8 mouse cellular contexts compared by ENCODE assay signal in the genomic region with DNA sequence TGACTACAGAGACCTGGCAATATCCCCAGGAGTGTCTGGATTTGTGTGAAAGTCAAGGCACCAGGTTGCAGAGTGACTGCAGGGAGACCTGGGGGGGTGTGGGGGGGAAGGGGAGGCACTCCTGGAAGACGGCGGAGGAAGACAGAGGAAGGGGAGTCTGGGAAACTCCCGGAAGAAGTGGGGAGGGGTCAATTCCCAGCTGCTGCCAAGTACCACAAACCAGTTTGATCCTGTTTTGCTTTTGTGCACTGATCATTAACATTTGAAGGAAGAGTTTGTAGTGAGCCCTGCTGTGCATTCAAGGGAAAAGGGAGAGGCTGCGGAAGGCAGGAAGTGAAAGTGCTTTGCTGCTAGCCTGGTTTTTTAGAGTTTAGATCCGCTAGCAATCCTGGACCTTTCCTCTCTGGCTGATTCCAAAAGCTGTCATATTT. TPM values are rescaled to one million over a fixed set of nuclear protein-coding genes. Genes with fewer than 3 reads are reported as not detected.
DNase-seq lines count a peak whose midpoint lies in the region; ATAC-seq and TF ChIP-seq lines count a peak whose summit lies in the region.

No protein-coding gene starts in this region.

- H3K27ac ChIP-seq in lung, postnatal 0 days (ENCODE audit: low read length) = peak overlapping the region; percentile 17; the same call in 1 of the 2 replicates
- H3K27ac ChIP-seq in limb, embryonic 15.5 days = 0 out of 2 replicates have a peak overlapping the region, but pooled peaks have one; percentile 30
- peak overlapping the region; percentile 45; the same call in 1 of the 2 replicates for H3K27ac ChIP-seq in stomach, postnatal 0 days (replicated peaks)

- H3K4me1 ChIP-seq in lung, postnatal 0 days (ENCODE audit: insufficient read depth, low read depth, low read length) = peaks cover 11% of the 10 kb centered on the region; the same call in 1 of the 2 replicates
- H3K4me1 ChIP-seq in limb, embryonic 15.5 days = peaks cover 23% of the 10 kb centered on the region
- H3K4me1 ChIP-seq in stomach, postnatal 0 days (replicated peaks; ENCODE audit: control insufficient read depth, insufficient read depth) = peaks cover 9% of the 10 kb centered on the region

- TF ChIP-seq EP300 in lung, postnatal 0 days (IDR thresholded peaks at IDR 0.05) = no peak
- TF ChIP-seq EP300 in stomach, postnatal 0 days (optimal IDR thresholded peaks at IDR 0.05) = no peak

- TF ChIP-seq CTCF in lung, postnatal 0 days (IDR thresholded peaks at IDR 0.05) = no peak
- no peak for TF ChIP-seq CTCF in stomach, postnatal 0 days (IDR thresholded peaks at IDR 0.05; ENCODE audit: low read depth)

- WGBS in lung, postnatal 0 days = 0% methylated on average over 5 of the region's 5 CpGs
- 5% methylated on average over 5 of the region's 5 CpGs for WGBS in limb, embryonic 15.5 days
- WGBS in stomach, postnatal 0 days = 6% methylated on average over 5 of the region's 5 CpGs

- peak; percentile 6; the same call in 1 of the 2 replicates for ATAC-seq in lung, postnatal 0 days
- ATAC-seq in limb, embryonic 15.5 days (ENCODE audit: insufficient number of reproducible peaks, low FRiP score, low TSS enrichment, low read depth) = no peak
- ATAC-seq in stomach, postnatal 0 days (ENCODE audit: low FRiP score, low TSS enrichment) = no peak

- H3K27me3 ChIP-seq in lung, postnatal 0 days (replicated peaks; ENCODE audit: insufficient read depth, low read length) = no peaks in the 10 kb centered on the region
- H3K27me3 ChIP-seq in limb, embryonic 15.5 days = no peaks in the 10 kb centered on the region
- H3K27me3 ChIP-seq in stomach, postnatal 0 days (ENCODE audit: control insufficient read depth, insufficient read depth, low read length) = no peaks in the 10 kb centered on the region

- H3K9me3 ChIP-seq in lung, postnatal 0 days (ENCODE audit: low read length) = no peaks in the 10 kb centered on the region
- no peaks in the 10 kb centered on the region for H3K9me3 ChIP-seq in limb, embryonic 15.5 days
- no peaks in the 10 kb centered on the region for H3K9me3 ChIP-seq in stomach, postnatal 0 days (ENCODE audit: control insufficient read depth, low read length)

- H3K9ac ChIP-seq in lung, postnatal 0 days (replicated peaks; ENCODE audit: low read depth) = no peak overlapping the region
- H3K9ac ChIP-seq in limb, embryonic 15.5 days = no peak overlapping the region
- no peak overlapping the region for H3K9ac ChIP-seq in stomach, postnatal 0 days (ENCODE audit: low read length)

- intact Hi-C loops in heart, postnatal 10 days (cut with DNase I) = no loop called here

- H3K36me3 ChIP-seq in lung, postnatal 0 days (ENCODE audit: insufficient read depth, low read length) = no peaks in the 10 kb centered on the region
- no peaks in the 10 kb centered on the region for H3K36me3 ChIP-seq in limb, embryonic 15.5 days
- H3K36me3 ChIP-seq in stomach, postnatal 0 days (ENCODE audit: control insufficient read depth, insufficient read depth, low read length) = no peaks in the 10 kb centered on the region

- peak overlapping the region; percentile 41 for H3K4me2 ChIP-seq in lung, postnatal 0 days (replicated peaks; ENCODE audit: low read depth, low read length)
- H3K4me2 ChIP-seq in limb, embryonic 15.5 days = peak overlapping the region; percentile 25
- H3K4me2 ChIP-seq in stomach, postnatal 0 days (replicated peaks; ENCODE audit: low read depth) = peak overlapping the region; percentile 38

- peak; percentile 53 for DNase-seq in lung, postnatal 0 days (ENCODE audit: low spot score)
- DNase-seq in lung, adult 18-20 months = no peak
- DNase-seq in heart, postnatal 10 days = peak; percentile 15 to 36
- peak; percentile 37 for DNase-seq in stomach, postnatal 0 days (ENCODE audit: low spot score)
- no peak for DNase-seq in adipocyte (ENCODE audit: low spot score)
- no peak for DNase-seq in ovary, postnatal 14 days (ENCODE audit: low spot score)
- no peak for DNase-seq in c-Kit-positive CD71-positive TER-119-positive erythroid progenitor cells, embryonic 14.5 days (ENCODE audit: low spot score)

- peak overlapping the region; percentile 6; the same call in 1 of the 2 replicates for H3K4me3 ChIP-seq in lung, postnatal 0 days (ENCODE audit: low read depth, low read length)
- H3K4me3 ChIP-seq in limb, embryonic 15.5 days = peak overlapping the region; percentile 8; the same call in 1 of the 2 replicates
- H3K4me3 ChIP-seq in stomach, postnatal 0 days (ENCODE audit: low read depth, low read length) = peak overlapping the region; percentile 12; the same call in 1 of the 2 replicates

RNA-seq across cellular contexts. Expression of a gene that starts 9.1 kb away (rescaled TPM):
- 4.3 and 5.6 TPM in 2 replicates for polyA plus RNA-seq in lung, postnatal 0 days (2015; fragmentation: Nextera tagmentation; extraction: Ambion mirVana)
- 1 to 10 TPM in 1 of 2 experiments, under 1 TPM in 1; 0.96 to 1.0 TPM for total RNA-seq in heart, postnatal 10 days (2021)
- polyA plus RNA-seq in limb, embryonic 15.5 days (2015; fragmentation: Nextera tagmentation; extraction: Ambion mirVana) = 3.2 and 5.3 TPM in 2 replicates
- 10.7 and 12.8 TPM in 2 replicates for polyA plus RNA-seq in stomach, postnatal 0 days (2015; fragmentation: Nextera tagmentation; extraction: Ambion mirVana)

RNA-seq across cellular contexts. Expression of a gene that starts 55.6 kb away (rescaled TPM):
- not detected in 2 replicates for polyA plus RNA-seq in lung, postnatal 0 days (2015; fragmentation: Nextera tagmentation; extraction: Ambion mirVana)
- total RNA-seq in heart, postnatal 10 days (2021) = not detected
- polyA plus RNA-seq in limb, embryonic 15.5 days (2015; fragmentation: Nextera tagmentation; extraction: Ambion mirVana) = not detected in 2 replicates
- 0.38 and 0.39 TPM in 2 replicates for polyA plus RNA-seq in stomach, postnatal 0 days (2015; fragmentation: Nextera tagmentation; extraction: Ambion mirVana)

Comparison
In these comparisons a context has a peak if more than half of its experiments do, and no peak if none do; other contexts are left out.
1. DNase-seq: peak in lung, postnatal 0 days (single experiment), heart, postnatal 10 days (2 of 2) and stomach, postnatal 0 days (single experiment); none in lung, adult 18-20 months (0 of 2), adipocyte (single experiment), ovary, postnatal 14 days (single experiment) and c-Kit-positive CD71-positive TER-119-positive erythroid progenitor cells, embryonic 14.5 days (single experiment).
2. Peak in every context shown above with its lines, with median percentiles within 50 percentile points of each other: H3K27ac ChIP-seq, H3K4me2 ChIP-seq and H3K4me3 ChIP-seq.